Mouse (Mus musculus) small intestine, adult 2 months (tissue): ENCODE measurements around the gene Ubr2. TPM values are rescaled to one million over a fixed set of nuclear protein-coding genes. Genes with fewer than 3 reads are reported as not detected.
A peak's percentile ranks its signal among the peaks of the same experiment; 100 is the strongest.

ENCODE experiments used
- H3K27ac ChIP-seq: fragments of 200-500 bp; 2 replicates; pipeline ENCODE4 v1.5.1; 2012; ENCODE audit warnings: low read depth, low read length, control low read depth, inconsistent platforms; ENCODE audit not compliant: insufficient read depth
- H3K27me3 ChIP-seq: fragments of 200-500 bp; 2 replicates; pipeline ENCODE4 v1.6.1; 2012; ENCODE audit warnings: mild to moderate bottlenecking, moderate library complexity, low read length, inconsistent platforms; ENCODE audit not compliant: control insufficient read depth, insufficient read depth
- H3K36me3 ChIP-seq: fragments of 200-500 bp; 2 replicates; pipeline ENCODE4 v1.6.1; 2012; ENCODE audit warnings: mild to moderate bottlenecking, low read length, control low read depth, inconsistent platforms; ENCODE audit not compliant: control insufficient read depth, insufficient read depth
- H3K4me1 ChIP-seq: fragments of 200-500 bp; 2 replicates; pipeline ENCODE4 v1.6.1; 2012; ENCODE audit warnings: low read length, inconsistent platforms, mixed read lengths; ENCODE audit not compliant: control insufficient read depth, insufficient read depth, insufficient read length
- H3K4me3 ChIP-seq: fragments of 200-500 bp; 2 replicates; pipeline ENCODE4 v1.5.1; 2012; ENCODE audit warnings: low read depth, mild to moderate bottlenecking, control low read depth, inconsistent platforms, low read length, moderate library complexity
- CTCF ChIP-seq: fragments of 200-500 bp; IDR thresholded peaks from 2 replicates; pipeline ENCODE4 v1.5.1; 2012; ENCODE audit warnings: low read depth, mild to moderate bottlenecking, control low read depth, inconsistent platforms, low read length, moderate library complexity, mixed read lengths; ENCODE audit not compliant: insufficient replicate concordance, insufficient read length; ENCODE audit errors: extremely low read depth
- POLR2A ChIP-seq: fragments of 200-500 bp; IDR thresholded peaks from 2 replicates; pipeline ENCODE4 v1.6.1; 2012; ENCODE audit warnings: low read depth, mild to moderate bottlenecking, control low read depth, inconsistent platforms, low read length, moderate library complexity
- WGBS: fragments of 180-500 bp; shearing (Covaris S2); methylation state at CpG from one replicate; pipeline ENCODE4 v1.1.7; 2018; 5-methylcytosine and 5-hydroxymethylcytosine counted together
- polyA plus RNA-seq: library from polyadenylated mRNA; depleted of rRNA; stranded (reverse); fragments of >200 nt; gene quantifications from 2 replicates; pipeline ENCODE4 v1.2.3, GENCODE M21; 2012; rRNA removed

Ubr2 gene
- 8.7 and 11.9 TPM in 2 replicates for polyA plus RNA-seq

DNA sequence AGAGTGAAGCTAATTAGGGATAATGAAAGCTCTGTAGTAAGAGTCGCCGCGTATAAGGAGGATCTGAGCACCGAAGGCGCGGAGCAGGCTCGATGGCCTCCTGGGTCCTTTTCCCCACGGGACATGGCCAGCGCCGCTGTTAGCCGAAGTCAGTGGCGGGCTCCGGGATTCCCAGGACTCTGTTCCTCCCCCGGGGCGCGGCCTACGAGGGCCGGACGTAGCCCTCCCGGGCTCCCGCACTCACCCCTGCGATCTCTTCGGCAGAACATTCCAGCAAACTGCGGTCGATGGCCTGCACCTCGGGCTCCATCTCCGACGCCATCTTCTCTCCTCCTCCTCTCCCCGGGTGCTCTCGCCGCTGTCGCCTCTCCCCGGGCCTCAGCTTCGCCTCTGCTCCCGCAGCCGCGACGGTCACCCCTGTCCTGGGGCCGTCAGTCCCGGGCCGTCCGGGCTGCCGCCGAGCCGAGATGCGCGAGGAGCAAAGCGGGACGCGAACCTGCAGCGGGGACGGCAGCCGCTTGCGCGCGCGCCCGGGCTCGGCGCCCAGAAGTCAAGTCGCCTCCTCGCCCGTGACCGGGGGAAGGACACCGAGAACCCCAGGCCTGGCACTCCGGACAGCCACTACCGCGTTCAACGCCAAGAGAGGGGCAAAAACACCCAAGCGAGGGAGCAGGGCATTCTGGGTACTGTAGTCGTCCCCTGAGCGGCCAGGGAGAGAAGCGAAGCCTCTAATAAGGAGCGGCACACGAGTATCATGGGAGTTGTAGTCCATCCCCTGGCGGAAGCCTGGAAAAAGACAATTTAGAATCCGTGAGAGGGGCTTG lies at the start of gene Ubr2:
TSS of gene Ubr2 (minus strand) at position 659 of the 824 bp plus-strand sequence.
- H3K4me1 ChIP-seq = peaks cover 7% of the 10 kb centered on the region; the same call in 1 of the 2 replicates
- WGBS = under 1% methylated on average over 77 of the region's 77 CpGs
- H3K27me3 ChIP-seq = peaks cover 7% of the 10 kb centered on the region; the same call in 1 of the 2 replicates
- H3K27ac ChIP-seq = peak within 1 kb of the TSS; percentile 83
- peak within 1 kb of the TSS; percentile 80 for H3K4me3 ChIP-seq
- H3K36me3 ChIP-seq = no peaks in the 10 kb centered on the region
- TF ChIP-seq CTCF (peak; percentile 29; the same call in 1 of the 2 replicates), POLR2A (peak; percentile 85)

DNA sequence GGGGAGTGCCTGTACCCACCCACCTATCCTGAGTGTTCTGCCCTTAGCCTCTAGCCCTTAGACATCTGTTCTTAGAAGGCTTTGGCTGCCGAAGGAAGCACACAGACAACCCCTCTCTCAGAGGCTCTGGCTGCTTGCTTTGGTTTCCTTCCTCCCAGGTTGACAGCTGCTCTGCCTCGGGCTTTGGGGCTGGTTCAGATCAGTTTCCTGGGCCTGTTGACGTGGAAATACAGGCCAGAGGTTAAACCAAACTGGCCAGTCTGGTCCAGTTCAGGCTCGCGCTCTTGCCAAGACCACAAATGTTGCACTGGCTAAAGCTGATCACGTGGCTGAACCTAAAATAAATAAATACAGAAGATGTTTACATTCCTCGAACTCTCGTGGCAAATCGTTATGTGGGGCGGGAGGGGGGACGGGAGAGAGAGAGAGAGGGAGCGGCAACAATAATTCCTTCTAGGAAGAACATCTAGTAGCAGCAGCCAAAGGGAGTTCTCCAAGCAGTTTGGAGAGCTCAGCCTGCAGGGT lies 49.5 kb upstream of the Ubr2 start:
- no peaks in the 10 kb centered on the region for H3K27me3 ChIP-seq
- H3K27ac ChIP-seq = peak overlapping the region; percentile 38; the same call in 1 of the 2 replicates
- 15% methylated on average over 12 of the region's 12 CpGs for WGBS
- no peak overlapping the region for H3K4me3 ChIP-seq
- no peaks in the 10 kb centered on the region for H3K4me1 ChIP-seq
- 0 out of 2 replicates have a peak, but pooled peaks have one; percentile 13 for TF ChIP-seq POLR2A
- TF ChIP-seq CTCF = no peak
- H3K36me3 ChIP-seq = no peaks in the 10 kb centered on the region

DNA sequence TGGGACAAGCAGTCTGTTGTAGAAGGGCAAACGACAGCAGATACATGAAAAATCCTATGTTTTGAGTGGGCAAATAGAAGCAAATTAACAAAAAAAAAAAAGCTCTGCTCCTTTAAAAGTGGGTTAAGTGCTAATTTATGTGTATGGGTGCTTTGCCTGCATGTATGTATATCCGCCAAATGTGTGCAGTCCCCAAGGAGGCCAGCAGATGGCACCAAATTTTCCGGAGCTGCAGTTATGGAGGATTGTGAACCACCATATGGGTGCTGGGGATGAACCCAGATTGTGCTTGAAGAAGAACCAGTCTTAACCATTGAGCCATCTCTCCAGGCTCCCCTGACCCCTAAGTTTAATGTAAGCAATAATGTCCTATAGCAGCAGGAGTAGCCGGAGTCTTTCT lies 47.6 kb upstream of the Ubr2 start:
- WGBS = 98% methylated on average over 4 of the region's 4 CpGs
- TF ChIP-seq POLR2A = no peak
- peak; percentile 34; the same call in 1 of the 2 replicates for TF ChIP-seq CTCF

DNA sequence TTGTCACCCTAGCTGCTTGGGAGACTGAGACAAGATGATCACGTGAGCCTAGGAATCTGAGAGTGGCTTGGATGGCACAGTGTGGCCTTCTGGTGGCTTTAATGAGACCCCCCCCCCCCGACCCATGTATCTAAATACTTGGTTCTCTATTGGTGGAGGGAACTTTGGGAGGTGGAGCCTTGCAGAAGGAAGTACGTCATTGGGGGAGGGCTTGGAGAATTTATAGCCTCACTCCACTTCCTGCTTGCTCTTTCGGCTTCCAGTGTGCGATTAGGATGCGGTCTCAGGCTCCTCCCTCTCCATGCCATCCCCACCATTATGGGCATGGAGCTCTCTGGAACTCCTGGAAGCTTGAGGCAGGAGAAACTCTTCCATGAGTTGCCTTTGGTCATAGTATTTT lies 46.1 kb upstream of the Ubr2 start:
- WGBS = 73% methylated on average over 6 of the region's 6 CpGs
- no peaks in the 10 kb centered on the region for H3K4me1 ChIP-seq
- no peak overlapping the region for H3K27ac ChIP-seq
- H3K36me3 ChIP-seq = no peaks in the 10 kb centered on the region
- no peak overlapping the region for H3K4me3 ChIP-seq
- TF ChIP-seq CTCF = no peak
- H3K27me3 ChIP-seq = 0 out of 2 replicates have a peak, but pooled peaks cover 2% of the 10 kb centered on the region

More for the DNA sequence above, 47.6 kb upstream of the Ubr2 start:
- Histone ChIP-seq H3K36me3 (no peaks in the 10 kb centered on the region), H3K4me1 (no peaks in the 10 kb centered on the region), H3K27me3 (no peaks in the 10 kb centered on the region), H3K27ac (no peak overlapping the region), H3K4me3 (no peak overlapping the region)

DNA sequence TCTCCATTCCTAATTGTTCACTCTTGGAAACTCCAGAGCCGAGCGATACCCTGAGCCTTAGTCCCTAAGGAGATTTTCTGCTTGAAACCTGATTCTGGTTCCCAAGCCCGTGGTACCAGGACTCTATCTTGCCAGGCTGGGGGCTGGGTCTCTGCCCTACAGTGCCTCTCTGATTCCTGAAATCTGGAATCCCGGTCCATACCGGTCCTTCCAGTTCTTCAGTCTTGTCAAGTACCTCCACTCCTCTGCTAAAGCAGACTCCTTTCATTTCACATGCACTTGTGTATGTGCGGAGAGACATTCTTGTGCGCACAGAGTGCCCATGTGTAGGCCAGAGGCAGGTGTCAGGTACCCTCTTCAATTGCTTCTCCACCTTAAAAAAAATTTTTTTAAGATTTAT lies 44.8 kb upstream of the Ubr2 start:
- Histone ChIP-seq H3K27me3 (0 out of 2 replicates have a peak, but pooled peaks cover 2% of the 10 kb centered on the region), H3K27ac (no peak overlapping the region), H3K36me3 (no peaks in the 10 kb centered on the region), H3K4me1 (no peaks in the 10 kb centered on the region), H3K4me3 (no peak overlapping the region)
- 81% methylated on average over 7 of the region's 7 CpGs for WGBS
- TF ChIP-seq CTCF = no peak
- TF ChIP-seq POLR2A = no peak

DNA sequence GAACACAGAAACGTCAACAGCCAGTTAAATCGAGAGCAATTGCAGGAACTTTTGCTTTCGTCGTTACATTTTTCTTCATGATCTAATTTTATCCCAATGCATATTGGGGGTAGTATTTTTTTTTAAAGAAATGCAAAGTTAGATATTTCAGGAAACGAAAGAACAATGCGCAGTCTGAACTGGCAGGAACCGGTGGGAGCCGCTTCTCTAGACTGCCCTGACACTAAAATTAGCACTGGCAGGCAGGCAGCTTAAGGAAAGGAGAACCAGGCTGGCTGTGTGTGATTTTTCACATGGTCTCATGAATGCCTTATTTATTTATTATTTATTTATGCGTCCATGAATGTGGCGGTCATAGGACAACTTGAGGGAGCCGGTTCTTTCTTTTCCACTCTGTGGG lies 44.3 kb upstream of the Ubr2 start:
- no peaks in the 10 kb centered on the region for H3K36me3 ChIP-seq
- WGBS = 76% methylated on average over 11 of the region's 11 CpGs
- H3K4me3 ChIP-seq = no peak overlapping the region
- H3K27me3 ChIP-seq = 0 out of 2 replicates have a peak, but pooled peaks cover 2% of the 10 kb centered on the region
- no peak overlapping the region for H3K27ac ChIP-seq
- H3K4me1 ChIP-seq = no peaks in the 10 kb centered on the region
- TF ChIP-seq POLR2A (no peak), CTCF (no peak)

DNA sequence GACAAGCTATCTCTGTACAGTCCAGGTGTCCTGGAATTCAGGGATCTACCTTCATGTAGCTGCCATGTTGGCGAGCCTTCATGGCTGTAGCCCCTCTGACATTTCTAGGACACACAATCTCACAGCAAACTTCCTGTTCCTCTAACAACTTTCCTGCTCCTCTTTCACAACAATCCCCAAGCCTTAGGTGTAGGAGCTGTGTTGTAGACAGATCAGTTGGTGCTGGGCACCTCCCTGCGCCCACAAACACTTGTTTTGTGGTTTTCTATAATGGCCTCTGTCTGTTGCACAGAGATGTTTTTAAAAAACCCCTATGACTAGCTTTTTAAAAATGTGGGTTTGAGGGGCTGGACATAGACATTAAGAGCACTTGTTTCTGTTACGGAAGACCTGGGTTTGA lies 40.3 kb upstream of the Ubr2 start:
- Histone ChIP-seq H3K27me3 (0 out of 2 replicates have a peak, but pooled peaks cover 2% of the 10 kb centered on the region), H3K27ac (no peak overlapping the region), H3K4me3 (no peak overlapping the region), H3K4me1 (no peaks in the 10 kb centered on the region), H3K36me3 (no peaks in the 10 kb centered on the region)
- TF ChIP-seq CTCF (no peak), POLR2A (no peak)
- 86% methylated on average over 3 of the region's 3 CpGs for WGBS
